Comparison of ENCODE assay signal across 8 mouse cellular contexts in genomic region chr8:126550944-126551357, GRCm38 (mm10). TPM values are rescaled to one million over a fixed set of nuclear protein-coding genes. Genes with fewer than 3 reads are reported as not detected.
DNase-seq lines count a peak whose midpoint lies in the region; ATAC-seq lines count a peak whose summit lies in the region.

No protein-coding gene starts in this region.

- ATAC-seq in common myeloid progenitor, adult 5-6 weeks (replicated peaks; ENCODE audit: low read depth, poor library complexity, severe bottlenecking) = peak; percentile 89
- peak; percentile 78 to 85 for ATAC-seq in hematopoietic stem cell, adult 5-6 weeks (replicated peaks in 1 of 2; ENCODE audit: insufficient read depth in 1 of 2, low FRiP score in 2 of 2, low TSS enrichment in 1 of 2, low read depth in 1 of 2, poor library complexity in 2 of 2, severe bottlenecking in 2 of 2)
- no peak for ATAC-seq in activated CD4-positive, CD25-positive, alpha-beta regulatory T cell, adult 4 months

- DNase-seq in right cerebral cortex, postnatal 25 days = peak; percentile 34
- no peak for DNase-seq in right cerebral cortex, postnatal 36 days (ENCODE audit: low spot score in 2 of 2)
- peak; percentile 71 for DNase-seq in skeletal muscle tissue, adult 2 months (ENCODE audit: low read depth, low spot score)
- DNase-seq in cerebellum, postnatal 14 days = no peak
- no peak for DNase-seq in spleen, postnatal 10 days (ENCODE audit: low spot score in 2 of 2)

RNA-seq across cellular contexts. Expression of gene Irf2bp2, which starts 42.8 kb away (rescaled TPM):
- 72.3 and 85.4 TPM in 2 replicates for total RNA-seq in common myeloid progenitor, adult 5-6 weeks (2017)
- 98.4 and 98.7 TPM in 2 replicates for total RNA-seq in hematopoietic stem cell, adult 5-6 weeks (2017)
- 10 to 100 TPM; 17.8 to 22.2 TPM for polyA plus RNA-seq in activated CD4-positive, CD25-positive, alpha-beta regulatory T cell, adult 4 months (2017; shearing (Covaris generic))

Comparison
In these comparisons a context has a peak if more than half of its experiments do, and no peak if none do; other contexts are left out.
1. DNase-seq: peak in right cerebral cortex, postnatal 25 days (single experiment) and skeletal muscle tissue, adult 2 months (single experiment); none in right cerebral cortex, postnatal 36 days (0 of 2), cerebellum, postnatal 14 days (0 of 2) and spleen, postnatal 10 days (0 of 2).